Mouse (Mus musculus) layer of hippocampus, adult 9-11 months (tissue): Measurements from ENCODE around the gene Pid1.
"Not testable (repeated sequence)": the region's sequence is repeated elsewhere in the genome, so short reads cannot be mapped to it uniquely, and the experiment has no call there.

Source experiments
- DNase-seq: peaks from one replicate; pipeline ENCODE4 v3.0.0; 2022

Gene Pid1

DNA sequence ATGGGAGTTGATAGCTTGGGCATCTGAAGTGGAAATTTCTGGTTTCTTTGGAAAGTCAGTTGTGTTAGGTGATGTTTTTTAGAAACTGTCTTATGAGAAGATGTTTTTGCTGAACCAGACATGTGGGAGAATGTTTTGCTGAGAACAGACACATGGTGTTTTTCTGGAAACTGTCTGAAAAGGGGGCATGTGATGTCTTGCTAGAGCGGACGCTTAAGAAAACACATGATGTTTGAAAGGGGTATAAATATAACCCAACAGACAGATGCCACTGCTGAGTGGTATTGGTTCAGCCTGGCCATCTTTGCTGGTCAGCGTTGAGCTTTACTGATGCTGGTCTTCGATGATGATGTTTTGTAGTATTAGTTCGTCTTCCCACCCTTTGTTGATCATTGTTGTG lies 6.8 kb downstream of the Pid1 start:
- no peak for DNase-seq

DNA sequence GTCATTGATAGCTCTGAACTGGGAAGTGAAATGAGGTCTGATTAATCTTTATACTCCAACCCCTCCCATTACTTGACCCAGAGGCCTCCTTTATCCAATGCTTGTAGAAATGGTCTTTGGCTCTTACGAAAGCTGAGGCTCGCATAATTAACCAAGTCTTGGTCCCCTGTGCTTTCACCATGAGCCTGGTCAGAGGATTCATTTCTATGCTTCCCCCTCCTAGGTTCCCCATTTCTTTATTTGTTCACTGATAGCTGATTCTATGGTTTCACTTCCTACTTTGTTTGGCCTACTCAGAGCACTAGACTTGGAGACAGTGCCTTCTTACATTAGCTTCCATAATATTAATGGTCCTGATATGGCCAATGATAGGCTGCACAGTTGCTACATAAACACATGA lies 13.7 kb downstream of the Pid1 start:
- peak; percentile 21 for DNase-seq

DNA sequence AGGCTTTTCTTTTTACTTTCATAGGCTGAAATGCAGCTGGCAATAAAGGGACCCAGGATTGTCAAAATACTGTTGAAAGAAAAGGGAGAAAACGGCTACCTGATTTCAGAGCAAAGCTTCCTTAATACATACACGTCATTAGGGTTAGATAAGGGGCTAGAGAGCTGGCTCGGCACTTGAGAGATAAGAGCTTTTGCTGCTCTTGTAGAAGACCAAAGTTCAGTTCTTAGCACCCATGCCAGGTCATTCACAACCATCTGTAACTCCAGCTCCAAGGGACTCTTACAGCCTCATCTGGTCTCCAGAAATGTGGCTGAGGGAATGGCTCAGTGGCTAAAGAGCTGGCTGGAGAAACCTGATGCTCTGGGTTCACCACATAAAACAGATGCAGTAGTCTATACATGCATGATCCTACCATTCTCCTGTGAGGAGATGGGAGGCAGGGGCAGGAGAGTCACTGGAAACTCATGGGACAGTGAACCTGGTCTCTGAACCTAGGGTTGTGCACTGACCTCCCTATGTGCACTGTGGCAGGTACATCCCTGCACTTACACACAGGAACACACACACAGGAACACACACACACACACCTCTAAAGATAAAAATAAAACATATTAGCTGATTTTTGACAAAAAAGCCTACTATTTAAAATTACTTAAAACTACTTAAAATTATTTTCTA lies 16.0 kb downstream of the Pid1 start:
- no peak for DNase-seq

DNA sequence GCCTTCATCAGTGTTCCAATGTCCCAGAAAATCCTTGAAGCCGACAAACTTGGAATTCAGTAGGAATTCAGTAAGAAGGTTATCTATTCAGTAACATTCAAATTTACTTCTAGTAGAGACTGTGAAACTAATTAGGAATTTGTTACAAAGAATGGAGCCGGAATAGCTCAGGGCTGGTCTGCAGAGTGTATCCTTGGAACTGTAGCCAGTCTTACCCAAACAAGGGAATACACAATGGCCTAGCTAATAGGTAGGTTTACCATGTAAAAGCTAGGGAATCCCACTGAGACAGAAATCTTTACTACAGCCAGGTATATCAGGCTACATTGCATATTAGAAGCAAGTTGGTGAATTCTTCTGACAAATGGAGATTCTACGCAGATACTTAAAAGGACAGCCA lies 31.2 kb downstream of the Pid1 start:
- not testable (repeated sequence) for DNase-seq

DNA sequence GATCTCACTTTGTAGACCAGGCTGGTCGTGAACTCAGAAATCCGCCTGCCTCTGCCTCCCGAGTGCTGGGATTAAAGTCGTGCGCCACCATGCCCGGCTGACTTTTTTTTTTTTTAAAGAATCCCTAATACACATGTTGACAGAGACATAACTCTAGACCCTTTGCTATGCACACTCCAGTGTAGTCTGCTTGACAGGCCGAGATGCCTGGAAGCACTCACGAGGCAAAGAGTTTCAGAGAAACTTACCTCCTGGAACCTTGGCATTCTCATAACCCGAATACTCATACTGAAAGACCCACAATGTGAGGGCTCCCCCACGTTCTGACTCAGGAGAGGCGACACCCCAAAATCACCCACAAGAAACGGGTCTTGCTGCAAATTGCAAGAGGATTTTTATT lies 32.1 kb downstream of the Pid1 start:
- not testable (repeated sequence) for DNase-seq

DNA sequence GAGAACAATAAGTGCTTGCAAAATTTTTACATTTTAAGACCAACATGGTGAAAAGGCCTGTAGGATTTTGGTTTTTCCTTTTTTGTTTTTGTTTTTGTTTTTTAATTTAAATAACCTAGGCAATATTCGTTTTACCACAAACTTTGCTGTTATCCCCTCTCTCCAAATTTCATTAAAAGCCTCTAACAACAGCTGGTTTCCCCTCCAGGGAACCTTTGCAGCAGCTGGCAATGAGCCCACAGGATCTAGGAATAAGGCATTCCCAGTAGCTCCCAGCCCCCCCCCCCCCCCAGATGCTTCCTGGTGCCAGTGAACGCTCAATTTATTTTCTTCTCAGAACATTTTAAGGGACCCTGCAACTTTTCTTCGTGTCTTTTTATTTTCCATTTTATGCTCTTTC lies 38.7 kb downstream of the Pid1 start:
- no peak for DNase-seq

DNA sequence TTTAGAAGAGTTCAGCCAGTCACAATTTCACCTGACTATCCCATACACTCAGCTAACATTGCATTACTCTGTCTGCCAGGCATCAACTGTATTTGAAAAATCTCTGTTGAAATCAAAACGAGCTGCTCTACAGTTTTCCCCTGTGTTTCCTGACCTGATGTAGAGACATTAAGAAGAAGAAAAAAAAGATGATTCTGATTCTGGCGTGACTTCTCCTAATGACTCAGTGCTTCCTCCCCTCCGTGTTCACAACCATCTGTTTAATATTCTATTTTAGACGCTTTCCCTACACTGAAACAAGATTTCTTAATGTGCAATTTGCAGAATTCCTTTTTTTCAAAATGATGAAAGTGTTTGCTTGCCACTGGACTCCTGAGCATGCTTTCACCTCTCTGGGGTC lies 42.7 kb downstream of the Pid1 start:
- DNase-seq: peak; percentile 15

DNA sequence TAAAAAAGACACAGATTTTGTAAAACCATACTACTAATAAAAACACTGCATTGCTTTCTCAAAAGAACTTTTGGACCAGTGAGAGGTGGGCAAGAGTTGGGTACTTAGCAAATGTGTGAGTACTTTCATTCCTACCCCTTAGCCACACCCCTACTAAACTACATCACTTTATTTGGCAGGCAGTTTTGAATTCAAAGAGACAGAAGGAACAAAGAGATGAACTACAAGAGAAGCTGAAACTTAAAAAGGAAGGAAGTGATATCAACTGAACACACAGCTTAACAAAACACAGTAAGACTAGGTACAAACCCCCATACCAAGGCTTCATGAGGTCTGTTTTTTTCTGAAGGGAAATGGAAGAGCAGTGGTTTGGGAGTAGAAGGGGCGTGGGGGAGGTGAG lies 45.4 kb downstream of the Pid1 start:
- DNase-seq: no peak

DNA sequence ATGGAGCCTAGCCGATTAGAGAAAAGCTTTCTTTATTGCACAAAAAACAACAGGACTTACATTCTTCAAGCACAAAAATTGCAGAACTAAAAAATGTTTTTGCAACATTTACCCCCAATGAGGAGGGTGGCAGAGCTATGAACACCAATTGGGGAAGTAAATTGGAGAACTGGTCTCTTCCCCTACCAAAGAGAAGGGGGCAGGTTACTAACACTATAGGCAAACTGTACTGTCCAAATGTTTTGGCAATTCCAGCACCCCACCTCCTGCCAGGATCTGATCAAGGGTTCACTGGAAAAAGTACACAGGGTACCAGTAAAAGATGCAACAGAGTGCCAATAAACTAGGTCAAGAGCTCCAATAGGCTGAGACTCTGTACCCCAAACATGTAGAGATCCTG lies 46.2 kb downstream of the Pid1 start:
- no peak for DNase-seq

DNA sequence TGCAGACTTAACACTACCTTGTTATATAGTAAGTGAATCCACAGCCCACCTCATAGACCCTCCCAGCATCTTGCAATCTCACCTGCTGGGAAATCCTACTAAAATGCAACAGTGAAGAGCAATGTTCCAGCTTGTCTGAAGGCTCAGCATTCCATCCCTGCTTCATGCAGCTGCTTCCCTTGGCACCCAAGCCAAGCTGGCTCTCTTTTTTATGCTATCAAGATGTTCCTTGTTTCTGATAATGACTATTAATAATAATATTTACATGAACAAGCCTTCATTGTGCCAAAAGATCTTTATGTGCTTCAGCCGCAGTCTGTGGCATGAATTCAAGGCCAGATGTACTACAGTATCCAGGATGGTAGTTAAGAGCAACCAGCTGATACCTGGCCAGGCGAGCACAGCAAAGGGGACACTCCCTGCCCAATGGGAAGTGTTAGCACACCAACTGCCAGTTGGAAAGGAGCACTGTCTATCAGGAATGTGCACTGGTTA lies 54.0 kb downstream of the Pid1 start:
- DNase-seq: peak; percentile 46

DNA sequence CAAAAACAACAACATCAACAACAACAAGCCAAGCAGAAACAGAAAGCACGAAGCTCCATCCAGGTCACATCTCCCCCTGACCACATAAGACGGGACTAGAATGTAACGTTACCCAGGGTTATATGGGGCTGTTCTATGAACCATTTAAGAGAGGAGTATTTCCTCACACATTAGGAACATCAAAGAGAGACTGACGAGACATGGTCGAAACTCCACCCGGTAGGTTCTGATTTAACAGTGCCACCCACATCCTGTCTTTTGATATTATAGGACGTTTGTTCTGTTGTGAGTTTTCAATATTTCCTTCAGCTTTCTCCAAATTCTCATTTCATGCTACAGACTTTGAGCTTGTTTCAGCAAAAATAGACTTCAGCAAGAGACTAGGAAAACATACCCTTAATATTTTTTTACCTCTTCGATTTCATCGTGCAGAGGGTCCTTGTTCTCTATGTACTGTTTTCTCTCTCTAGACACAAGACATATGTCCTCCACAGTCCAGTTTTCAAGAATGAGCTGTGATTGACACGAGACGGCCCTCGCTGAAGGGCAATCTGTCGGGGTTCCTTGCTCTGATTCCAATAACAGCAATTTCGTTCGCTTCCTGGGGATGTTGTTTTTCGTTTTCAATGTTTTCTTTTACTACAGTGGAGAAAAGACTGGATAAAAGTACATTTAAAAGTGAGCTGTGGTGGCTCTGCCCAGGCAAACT lies 58.1 kb downstream of the Pid1 start:
- DNase-seq: no peak

DNA sequence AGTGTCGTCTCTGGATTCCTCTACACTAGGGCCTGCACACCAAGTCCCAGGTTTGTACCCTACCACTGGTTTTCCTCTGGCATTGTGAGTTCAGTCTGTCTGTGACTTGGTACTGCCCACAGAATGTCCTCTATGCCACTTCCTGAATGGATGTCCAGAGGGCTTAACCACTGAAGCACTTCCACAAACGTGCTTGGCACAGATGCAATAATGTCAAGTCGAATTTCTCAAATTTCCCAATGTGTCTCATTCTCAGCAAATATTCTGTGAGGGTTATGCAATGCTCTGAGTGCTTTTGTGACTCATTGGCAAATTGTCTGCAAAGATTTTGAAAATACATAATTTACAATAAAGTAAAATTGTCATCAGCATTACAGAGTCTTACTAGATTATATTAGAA lies 61.2 kb downstream of the Pid1 start:
- DNase-seq: no peak

DNA sequence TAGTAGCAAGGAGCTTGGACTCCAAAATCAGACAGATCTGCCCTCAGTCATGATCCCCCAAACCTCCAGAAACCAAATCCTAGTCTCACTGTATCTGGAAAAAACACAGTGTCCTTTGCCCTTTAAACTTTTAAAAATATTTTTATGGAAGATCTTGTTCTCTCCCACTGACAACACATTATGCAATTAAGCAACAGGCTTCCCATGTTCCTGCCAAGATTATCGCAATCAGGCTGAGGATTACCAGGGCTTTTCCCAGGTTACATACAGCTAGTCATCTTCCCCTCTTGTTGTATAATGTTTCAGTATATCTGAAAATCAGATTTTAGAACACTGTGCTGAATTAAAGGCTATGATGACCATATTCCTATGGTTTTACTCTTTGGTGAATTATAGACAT lies 64.3 kb downstream of the Pid1 start:
- DNase-seq: no peak

DNA sequence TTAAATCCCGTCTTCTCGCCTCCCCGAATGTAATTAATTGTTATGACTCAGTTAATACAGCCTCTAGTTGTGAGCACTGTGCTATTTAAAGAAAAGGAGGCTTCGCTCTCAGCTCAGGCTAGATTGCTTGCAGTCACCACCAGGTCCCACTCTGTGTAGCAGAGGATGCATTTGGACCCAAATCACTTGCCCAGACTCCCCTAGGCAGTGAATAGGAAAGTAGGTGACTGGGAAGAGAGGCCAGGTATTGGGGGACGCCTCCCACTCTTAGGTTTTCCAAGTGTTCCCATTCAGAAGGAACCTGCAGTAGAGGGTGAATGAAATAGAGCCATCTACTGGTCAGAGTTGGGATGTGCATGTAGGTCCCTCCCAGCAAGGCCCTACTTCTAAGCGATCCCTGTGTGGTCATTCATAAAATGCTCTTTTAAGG lies 77.3 kb downstream of the Pid1 start:
- peak; percentile 53 for DNase-seq

DNA sequence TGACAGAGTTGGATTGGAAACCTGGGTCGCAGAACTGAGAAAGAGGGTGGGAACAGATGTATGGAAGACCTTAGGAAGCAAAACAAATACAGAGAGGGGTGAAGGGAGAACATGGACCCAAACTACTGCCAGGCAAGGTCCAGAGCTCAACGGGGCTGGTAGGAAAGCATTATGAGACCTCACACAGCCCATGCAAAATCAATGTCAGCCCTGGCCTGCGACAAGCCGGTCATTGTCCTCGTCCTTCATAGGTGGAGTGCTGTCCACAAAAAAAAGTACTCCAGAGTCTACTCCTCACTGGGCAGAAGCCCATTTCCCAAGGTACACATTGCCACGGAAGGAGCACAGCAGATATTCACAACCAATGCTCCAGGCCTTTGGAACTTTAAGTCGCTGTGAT lies 78.4 kb downstream of the Pid1 start:
- DNase-seq: no peak

DNA sequence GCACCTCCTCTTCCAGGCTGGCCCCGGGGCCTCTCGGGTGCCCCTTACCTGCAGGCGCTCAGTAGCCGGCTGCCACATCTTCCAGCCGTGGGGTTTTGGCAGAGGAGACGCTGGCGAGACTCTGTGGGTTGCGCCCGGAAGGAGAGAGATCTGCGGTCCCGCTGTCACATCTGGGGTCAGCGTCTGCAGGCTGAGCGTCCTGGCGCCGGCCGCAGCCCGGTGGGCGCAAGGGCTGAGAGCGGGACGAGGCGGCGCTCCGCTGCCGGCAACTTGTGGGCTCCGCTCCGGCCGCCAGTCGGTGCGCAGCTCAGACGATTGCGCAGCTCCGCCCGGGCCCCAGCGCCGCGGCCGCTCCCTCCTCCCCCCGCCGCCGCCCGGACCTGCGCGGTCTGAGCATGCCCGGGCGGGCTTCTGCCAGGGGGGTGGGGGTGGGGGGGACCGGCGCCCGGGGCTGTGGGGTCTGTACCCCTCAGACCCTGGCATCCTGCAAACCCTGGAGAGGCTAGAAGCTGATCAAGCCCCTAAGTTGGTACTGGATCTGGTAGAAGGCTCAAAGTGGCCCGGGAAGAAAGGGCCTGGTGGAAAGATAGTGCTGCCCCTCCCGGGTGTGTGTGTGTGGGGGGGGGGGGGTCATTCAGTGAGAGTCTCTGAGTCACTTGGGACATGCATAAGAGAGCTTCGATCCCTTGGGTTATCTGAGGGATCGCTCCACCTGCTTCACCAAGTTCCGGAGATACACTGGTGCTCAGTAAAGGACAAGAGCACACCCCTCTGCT lies 79.5 kb downstream of the Pid1 start:
- peak; percentile 18 for DNase-seq

DNA sequence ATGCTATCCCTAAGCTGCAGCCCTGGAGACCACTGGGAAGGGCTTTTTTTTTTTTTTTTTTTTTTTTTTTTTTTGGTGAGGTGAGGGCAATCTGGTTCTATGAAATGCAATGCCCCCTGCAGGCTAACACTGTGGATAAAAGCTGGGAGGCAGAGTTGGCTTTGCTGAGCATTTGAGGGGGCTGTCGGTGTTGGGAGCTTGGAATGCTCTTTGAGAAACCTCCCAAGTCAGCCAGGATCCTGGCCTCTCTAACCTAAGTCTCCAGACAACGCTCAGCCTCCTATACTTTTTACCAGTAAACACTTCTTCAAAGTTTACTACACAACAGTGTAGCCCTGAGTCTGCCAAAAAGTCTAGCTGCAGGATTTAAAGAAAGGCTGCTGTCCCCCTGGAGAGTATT lies 80.9 kb downstream of the Pid1 start:
- DNase-seq: no peak

DNA sequence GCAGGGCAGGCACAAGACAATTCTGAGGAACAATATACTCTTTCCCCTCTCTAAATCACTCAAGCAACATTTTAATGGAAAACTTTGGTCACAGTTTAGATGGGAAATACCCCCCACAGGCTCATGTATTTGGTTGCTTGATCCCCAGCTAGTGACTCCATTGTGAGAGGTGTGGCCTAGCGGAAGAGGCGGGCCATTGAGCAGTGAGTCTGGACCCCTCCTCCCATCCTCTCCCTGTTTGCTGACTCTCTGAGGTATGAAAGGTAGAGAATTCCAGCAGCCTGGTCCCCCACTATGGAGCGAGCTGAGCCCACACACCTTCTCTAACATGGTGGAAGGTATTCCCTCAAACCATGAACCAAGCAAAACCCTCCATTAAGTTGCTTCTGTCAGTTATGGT lies 83.8 kb downstream of the Pid1 start:
- DNase-seq: no peak

DNA sequence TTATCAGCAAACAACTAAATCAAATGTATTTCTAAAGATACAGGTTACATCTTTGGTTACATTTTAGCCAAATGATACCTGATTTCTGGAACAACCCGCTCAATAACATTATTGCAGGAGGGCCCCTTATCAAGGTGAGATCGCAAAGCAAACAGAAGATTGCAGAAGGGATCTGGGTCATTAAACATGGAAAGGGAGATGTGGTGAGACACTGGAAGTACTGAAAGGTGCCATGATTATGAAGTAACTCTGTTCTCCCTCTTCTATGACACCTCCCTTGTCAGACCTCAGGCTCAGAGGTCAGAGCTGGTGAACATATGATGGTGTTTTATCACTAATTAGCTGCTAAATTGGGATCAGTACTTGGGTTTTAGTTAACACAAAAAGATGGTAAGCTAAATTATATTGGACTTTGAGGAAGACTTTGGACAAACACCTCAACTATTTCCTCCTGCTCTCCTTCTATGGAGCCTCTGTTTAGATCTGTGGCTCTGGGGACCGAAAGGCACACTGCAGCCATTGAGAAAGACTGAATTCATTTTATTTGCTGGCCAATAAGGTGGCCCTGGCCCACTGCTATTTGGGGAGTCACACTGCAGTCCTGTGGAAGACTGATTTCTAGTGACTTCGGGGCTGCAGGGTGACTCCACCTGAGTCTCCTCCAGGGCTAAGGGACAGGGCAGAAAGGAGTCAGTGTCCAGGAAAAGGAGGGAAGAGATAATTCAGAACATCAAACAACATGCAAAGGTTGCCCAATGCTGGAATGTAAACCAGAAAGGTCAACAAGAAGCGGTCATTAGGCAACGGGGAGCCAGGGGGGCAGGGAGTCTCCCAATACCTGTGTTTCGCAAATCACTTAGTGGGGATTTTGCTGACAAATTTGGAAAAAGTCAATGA lies 85.4 kb downstream of the Pid1 start:
- DNase-seq: no peak

DNA sequence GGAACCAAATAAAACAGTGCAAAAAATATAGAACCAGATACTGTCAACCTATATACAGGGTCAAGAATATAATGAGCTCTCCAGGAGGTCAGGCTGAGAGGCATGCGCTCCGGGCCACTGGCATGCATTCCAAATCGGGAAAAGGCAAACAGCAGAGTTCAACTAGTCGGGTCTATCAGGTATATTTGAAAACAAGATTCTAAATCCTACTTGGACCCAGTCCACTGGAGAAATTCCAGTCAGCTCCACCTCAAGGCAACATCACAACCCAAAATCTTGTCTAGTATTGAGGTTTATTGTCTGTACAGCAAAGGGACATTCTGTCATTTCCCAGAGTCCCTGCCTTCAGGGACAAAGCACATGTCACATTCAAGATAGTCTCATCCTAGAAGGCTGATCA lies 91.0 kb downstream of the Pid1 start:
- DNase-seq: no peak

DNA sequence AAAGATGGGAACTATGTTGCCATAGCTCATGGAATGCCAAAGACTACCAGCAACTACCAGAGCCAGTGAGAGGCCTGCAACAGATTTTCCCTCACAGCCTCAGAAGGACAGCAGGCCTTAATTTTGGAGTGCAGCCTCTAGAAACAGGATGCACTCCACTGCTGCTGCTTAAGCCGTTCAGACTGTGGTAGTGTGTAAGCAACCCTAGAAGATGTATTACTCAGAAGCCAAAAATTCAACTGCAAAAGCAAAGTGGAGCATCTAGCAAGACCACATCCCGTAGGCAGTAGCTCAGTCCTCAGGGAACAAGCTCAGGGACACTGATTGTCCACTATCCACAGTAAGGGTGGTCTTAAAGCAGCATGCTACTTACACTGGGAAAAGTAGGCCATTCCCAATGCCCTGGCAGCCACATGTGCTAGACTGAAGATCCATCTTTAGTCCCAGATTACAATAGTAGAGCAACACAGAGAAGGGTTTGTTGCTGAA lies 92.2 kb downstream of the Pid1 start:
- DNase-seq: no peak

DNA sequence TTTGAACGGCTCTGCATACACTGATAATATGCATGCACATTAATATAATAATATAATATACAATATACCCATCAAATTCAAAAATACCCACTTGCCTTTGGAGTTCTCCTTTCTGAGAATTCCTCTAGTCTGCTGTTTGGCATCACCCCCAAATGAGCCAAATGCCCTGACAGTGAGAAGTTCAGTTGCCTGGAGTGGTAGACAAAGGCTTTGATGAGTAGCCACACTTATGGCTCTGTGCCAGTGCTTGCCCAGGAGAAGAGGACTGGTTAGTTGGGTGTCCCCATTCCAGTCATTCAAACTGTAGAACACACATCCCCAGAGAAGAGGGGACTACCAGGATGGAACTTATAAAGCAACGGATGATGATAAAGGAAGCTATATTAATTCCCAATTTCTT lies 106.3 kb downstream of the Pid1 start:
- DNase-seq: no peak

DNA sequence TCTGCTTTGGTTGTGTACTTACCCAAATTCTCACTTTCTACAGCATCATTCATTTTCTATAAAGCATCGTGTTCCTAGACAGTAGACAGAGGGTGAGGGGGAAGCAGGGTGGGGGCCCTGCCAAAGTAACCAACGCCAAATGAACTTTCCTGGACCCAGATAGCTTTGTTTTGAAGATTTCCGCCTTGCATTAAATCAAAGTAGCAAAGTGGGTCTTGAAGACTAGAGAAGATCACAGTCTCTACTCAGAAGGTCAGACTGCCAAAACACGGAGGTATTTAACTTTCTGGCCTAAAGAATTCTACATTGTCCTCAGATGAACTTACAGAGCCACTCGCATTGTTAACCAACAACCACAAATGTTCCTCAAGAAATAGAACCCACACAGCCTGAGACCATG lies 109.6 kb downstream of the Pid1 start:
- no peak for DNase-seq
